Mouse (Mus musculus): Measurements from ENCODE around the gene Ghrh. TPM values are rescaled to one million over a fixed set of nuclear protein-coding genes. Genes with fewer than 3 reads are reported as not detected.

The Ghrh gene
- total and polyA plus RNA-seq, 3 experiments, result 0.76 TPM; not detected in 2

DNA sequence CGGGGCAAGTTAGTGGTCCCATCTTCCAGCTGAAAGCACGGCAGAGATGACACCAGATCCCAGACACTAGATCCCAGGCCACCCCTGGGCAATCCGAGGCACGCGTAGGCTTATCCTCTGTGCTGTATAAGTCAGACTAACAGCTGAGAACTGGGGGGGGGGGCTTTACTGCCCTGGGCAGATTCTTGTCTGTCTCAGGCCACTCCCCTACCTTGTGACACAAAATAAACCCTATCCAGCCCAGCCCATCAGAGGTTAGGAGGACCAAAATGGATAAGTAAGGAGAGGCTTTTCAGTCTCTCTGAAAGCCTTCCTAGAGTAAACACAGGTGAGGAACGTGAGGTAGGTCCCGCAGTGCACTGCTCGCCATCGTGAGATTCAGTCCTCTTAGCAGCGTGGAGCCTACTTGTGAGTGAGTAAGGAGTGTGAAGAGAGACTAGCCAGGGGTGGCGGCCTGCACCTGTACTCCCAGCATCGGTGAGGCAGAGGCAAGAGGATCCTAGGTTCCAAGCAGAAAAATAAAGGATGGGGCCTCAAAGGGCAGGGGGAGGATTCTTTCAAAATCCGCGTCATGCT, 30.9 kb downstream of the Ghrh start:
- Histone ChIP-seq H3K9me3 (replicated peaks) (no peaks in the 10 kb centered on the region), H3K36me3 (replicated peaks) (peaks cover 98% of the 10 kb centered on the region), H3K4me3 (ENCODE audit: low read depth, low read length) (no peak overlapping the region), H3K4me1 (ENCODE audit: insufficient read depth, low read depth, low read length) (no peaks in the 10 kb centered on the region), H3K27me3 (ENCODE audit: insufficient read depth, low read length) (no peaks in the 10 kb centered on the region)
- TF ChIP-seq TAL1 (conservative IDR thresholded peaks at IDR 0.05; ENCODE audit: low read depth, low read length) (no peak), GATA1 (IDR thresholded peaks at IDR 0.05; ENCODE audit: borderline replicate concordance, low read length) (no peak), POLR2AphosphoS5 (IDR thresholded peaks at IDR 0.05; ENCODE audit: insufficient replicate concordance, low read depth, low read length) (no peak), CTCF (IDR thresholded peaks at IDR 0.05; ENCODE audit: low read depth, low read length) (no peak), GATA2 (IDR thresholded peaks at IDR 0.05; ENCODE audit: borderline replicate concordance, low read depth, low read length) (no peak)
- no peak for DNase-seq (ENCODE audit: low spot score)
- no peak for ATAC-seq (ENCODE audit: extremely low read depth, insufficient number of reproducible peaks, low FRiP score, poor library complexity, severe bottlenecking)

DNA sequence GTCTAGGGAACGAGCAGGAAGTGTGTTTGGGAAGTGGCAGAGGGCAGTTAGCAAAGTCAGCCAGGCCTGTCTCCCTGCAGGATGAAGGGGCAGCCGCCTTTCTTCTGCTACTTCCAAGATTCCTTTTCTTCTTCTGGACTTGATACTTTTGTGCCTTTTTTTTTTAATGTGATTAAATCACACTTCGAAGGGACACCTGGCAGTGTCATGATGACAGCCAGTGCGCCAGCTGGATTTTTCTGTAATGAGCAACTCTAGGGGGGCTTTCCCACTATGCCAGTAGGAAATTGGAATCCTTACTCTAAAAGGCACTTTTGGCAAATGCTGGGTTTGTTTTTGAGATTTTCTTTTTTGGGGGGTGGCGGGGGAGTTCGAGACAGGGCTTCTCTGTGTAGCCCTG, 31.8 kb downstream of the Ghrh start:
- H3K9me3 ChIP-seq (replicated peaks), result no peaks in the 10 kb centered on the region
- H3K27me3 ChIP-seq (ENCODE audit: insufficient read depth, low read length), result no peaks in the 10 kb centered on the region
- DNase-seq (ENCODE audit: low spot score) (no peak), ATAC-seq (ENCODE audit: extremely low read depth, insufficient number of reproducible peaks, low FRiP score, poor library complexity, severe bottlenecking) (no peak)
- H3K4me1 ChIP-seq (ENCODE audit: insufficient read depth, low read depth, low read length), result no peaks in the 10 kb centered on the region
- H3K4me3 ChIP-seq (ENCODE audit: low read depth, low read length), result no peak overlapping the region
- TF ChIP-seq POLR2AphosphoS5 (IDR thresholded peaks at IDR 0.05; ENCODE audit: insufficient replicate concordance, low read depth, low read length) (no peak), GATA2 (IDR thresholded peaks at IDR 0.05; ENCODE audit: borderline replicate concordance, low read depth, low read length) (no peak), GATA1 (IDR thresholded peaks at IDR 0.05; ENCODE audit: borderline replicate concordance, low read length) (no peak), TAL1 (conservative IDR thresholded peaks at IDR 0.05; ENCODE audit: low read depth, low read length) (no peak)
- peaks cover 98% of the 10 kb centered on the region for H3K36me3 ChIP-seq (replicated peaks)

DNA sequence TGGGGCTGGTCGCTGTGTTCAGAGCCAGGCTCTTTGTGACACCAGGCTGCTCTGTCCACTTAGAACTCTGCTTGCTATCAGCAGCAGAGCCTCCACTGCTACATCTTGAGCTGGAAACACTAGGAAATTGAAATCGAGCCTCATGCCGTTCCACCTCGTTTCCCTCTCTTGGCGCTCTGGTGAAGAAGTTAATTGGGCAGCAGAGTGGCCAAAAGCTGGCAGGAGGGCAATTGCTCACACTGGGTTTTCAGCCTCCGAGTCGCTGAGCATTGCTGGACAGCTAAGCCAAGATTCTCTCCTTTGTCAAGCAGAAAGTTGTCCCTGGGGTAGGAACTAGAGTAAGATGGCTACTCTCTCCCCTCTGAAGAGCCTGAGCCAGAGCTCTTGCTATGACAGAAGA, 33.0 kb downstream of the Ghrh start:
- no peak for TF ChIP-seq CTCF (IDR thresholded peaks at IDR 0.05; ENCODE audit: low read depth, low read length)
- no peak for TF ChIP-seq POLR2AphosphoS5 (IDR thresholded peaks at IDR 0.05; ENCODE audit: insufficient replicate concordance, low read depth, low read length)
- no peak for TF ChIP-seq TAL1 (conservative IDR thresholded peaks at IDR 0.05; ENCODE audit: low read depth, low read length)
- no peak for TF ChIP-seq GATA1 (IDR thresholded peaks at IDR 0.05; ENCODE audit: borderline replicate concordance, low read length)
- no peak for TF ChIP-seq GATA2 (IDR thresholded peaks at IDR 0.05; ENCODE audit: borderline replicate concordance, low read depth, low read length)
- Histone ChIP-seq H3K4me1 (ENCODE audit: insufficient read depth, low read depth, low read length) (no peaks in the 10 kb centered on the region), H3K27me3 (ENCODE audit: insufficient read depth, low read length) (no peaks in the 10 kb centered on the region), H3K4me3 (ENCODE audit: low read depth, low read length) (no peak overlapping the region), H3K36me3 (replicated peaks) (peaks cover 98% of the 10 kb centered on the region), H3K9me3 (replicated peaks) (no peaks in the 10 kb centered on the region)
- DNase-seq (ENCODE audit: low spot score), result no peak
- no peak for ATAC-seq (ENCODE audit: extremely low read depth, insufficient number of reproducible peaks, low FRiP score, poor library complexity, severe bottlenecking)

DNA sequence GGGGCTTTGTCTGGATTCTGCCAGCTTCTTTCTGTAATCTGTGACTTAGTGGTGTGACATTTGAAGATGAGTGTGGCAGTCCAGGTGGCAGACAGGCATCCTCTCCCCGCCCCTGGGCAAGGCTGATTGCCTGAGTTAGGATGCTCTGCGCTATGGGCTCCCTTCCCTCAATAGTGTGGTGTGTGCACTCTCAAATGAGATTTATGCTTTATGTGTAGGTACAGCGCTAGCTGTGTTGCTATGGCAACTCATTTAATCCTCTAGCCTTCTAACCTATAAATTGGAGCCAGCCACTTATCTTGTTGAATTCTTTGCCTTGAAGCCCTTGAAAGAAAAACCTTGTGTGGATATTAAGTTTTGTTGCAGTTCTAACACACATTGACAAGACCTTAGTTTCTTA, 33.6 kb downstream of the Ghrh start:
- H3K9me3 ChIP-seq (replicated peaks), result no peaks in the 10 kb centered on the region
- no peak overlapping the region for H3K4me3 ChIP-seq (ENCODE audit: low read depth, low read length)
- no peak for DNase-seq (ENCODE audit: low spot score)
- no peaks in the 10 kb centered on the region for H3K27me3 ChIP-seq (ENCODE audit: insufficient read depth, low read length)
- no peaks in the 10 kb centered on the region for H3K4me1 ChIP-seq (ENCODE audit: insufficient read depth, low read depth, low read length)
- ATAC-seq (ENCODE audit: extremely low read depth, insufficient number of reproducible peaks, low FRiP score, poor library complexity, severe bottlenecking), result no peak
- TF ChIP-seq CTCF (IDR thresholded peaks at IDR 0.05; ENCODE audit: low read depth, low read length) (no peak), POLR2AphosphoS5 (IDR thresholded peaks at IDR 0.05; ENCODE audit: insufficient replicate concordance, low read depth, low read length) (no peak), GATA1 (IDR thresholded peaks at IDR 0.05; ENCODE audit: borderline replicate concordance, low read length) (no peak), GATA2 (IDR thresholded peaks at IDR 0.05; ENCODE audit: borderline replicate concordance, low read depth, low read length) (no peak), TAL1 (conservative IDR thresholded peaks at IDR 0.05; ENCODE audit: low read depth, low read length) (no peak)
- peaks cover 99% of the 10 kb centered on the region for H3K36me3 ChIP-seq (replicated peaks)

DNA sequence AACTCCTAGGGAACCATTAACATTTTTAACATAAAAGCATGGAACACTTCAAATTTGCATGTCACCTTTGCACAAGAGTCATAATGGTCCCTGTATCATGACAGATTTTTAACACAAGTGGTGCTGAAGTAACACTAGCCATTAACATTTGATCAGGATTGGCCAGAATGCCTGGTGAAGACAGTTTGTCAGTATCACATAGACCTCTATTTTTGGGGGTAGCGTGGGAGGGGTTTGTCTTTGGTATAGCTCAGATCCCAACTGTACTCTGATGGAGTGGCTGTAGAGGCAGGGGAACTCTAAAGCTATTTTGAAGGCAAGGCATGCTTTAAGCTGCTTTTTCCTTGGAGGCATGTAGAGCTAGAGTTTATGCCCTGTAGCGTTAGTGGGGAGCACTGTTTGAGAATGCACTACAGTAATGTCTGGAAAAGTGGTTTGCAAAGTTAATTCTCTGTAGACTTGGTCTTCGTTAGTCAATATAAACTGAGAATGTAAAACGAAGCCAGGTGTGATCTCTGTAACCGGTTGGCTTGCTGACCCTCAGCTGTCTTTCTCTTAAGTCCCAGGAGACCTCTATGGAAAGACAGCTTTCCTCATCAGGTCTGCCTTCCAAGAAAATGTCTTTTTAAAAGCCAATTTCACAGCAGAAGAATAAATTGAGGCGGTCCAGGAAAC, 36.2 kb downstream of the Ghrh start:
- ATAC-seq (ENCODE audit: extremely low read depth, insufficient number of reproducible peaks, low FRiP score, poor library complexity, severe bottlenecking) (no peak), DNase-seq (ENCODE audit: low spot score) (no peak)
- H3K36me3 ChIP-seq (replicated peaks), result peaks cover 99% of the 10 kb centered on the region
- no peak overlapping the region for H3K4me3 ChIP-seq (ENCODE audit: low read depth, low read length)
- TF ChIP-seq GATA1 (IDR thresholded peaks at IDR 0.05; ENCODE audit: borderline replicate concordance, low read length), result no peak
- TF ChIP-seq CTCF (IDR thresholded peaks at IDR 0.05; ENCODE audit: low read depth, low read length), result no peak
- TF ChIP-seq GATA2 (IDR thresholded peaks at IDR 0.05; ENCODE audit: borderline replicate concordance, low read depth, low read length), result no peak
- TF ChIP-seq POLR2AphosphoS5 (IDR thresholded peaks at IDR 0.05; ENCODE audit: insufficient replicate concordance, low read depth, low read length), result no peak
- no peak for TF ChIP-seq TAL1 (conservative IDR thresholded peaks at IDR 0.05; ENCODE audit: low read depth, low read length)
- no peaks in the 10 kb centered on the region for H3K9me3 ChIP-seq (replicated peaks)
- H3K4me1 ChIP-seq (ENCODE audit: insufficient read depth, low read depth, low read length), result no peaks in the 10 kb centered on the region
- no peaks in the 10 kb centered on the region for H3K27me3 ChIP-seq (ENCODE audit: insufficient read depth, low read length)

DNA sequence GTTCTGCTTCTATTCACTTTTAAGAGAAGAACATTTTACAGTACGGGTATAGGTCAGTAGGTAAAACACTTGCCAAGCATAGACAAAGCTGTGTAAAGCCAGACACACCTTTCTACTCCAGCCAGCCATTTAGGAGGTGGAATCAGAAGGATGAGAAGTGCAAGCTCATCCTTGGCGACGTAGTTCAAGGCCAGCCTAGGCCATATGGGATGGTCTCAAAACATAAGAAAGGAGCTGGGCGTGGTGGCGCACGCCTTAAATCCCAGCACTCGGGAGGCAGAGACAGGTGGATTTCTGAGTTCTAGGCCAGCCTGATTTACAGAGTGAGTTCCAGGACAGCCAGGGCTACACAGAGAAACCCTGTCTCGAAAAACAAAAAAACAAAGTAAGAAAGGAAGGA, 37.7 kb downstream of the Ghrh start:
- Histone ChIP-seq H3K36me3 (replicated peaks) (peaks cover 97% of the 10 kb centered on the region), H3K4me1 (ENCODE audit: insufficient read depth, low read depth, low read length) (no peaks in the 10 kb centered on the region), H3K27me3 (ENCODE audit: insufficient read depth, low read length) (no peaks in the 10 kb centered on the region), H3K4me3 (ENCODE audit: low read depth, low read length) (no peak overlapping the region), H3K9me3 (replicated peaks) (no peaks in the 10 kb centered on the region)
- DNase-seq (ENCODE audit: low spot score) (no peak), ATAC-seq (ENCODE audit: extremely low read depth, insufficient number of reproducible peaks, low FRiP score, poor library complexity, severe bottlenecking) (no peak)
- TF ChIP-seq GATA1 (IDR thresholded peaks at IDR 0.05; ENCODE audit: borderline replicate concordance, low read length) (no peak), POLR2AphosphoS5 (IDR thresholded peaks at IDR 0.05; ENCODE audit: insufficient replicate concordance, low read depth, low read length) (no peak), GATA2 (IDR thresholded peaks at IDR 0.05; ENCODE audit: borderline replicate concordance, low read depth, low read length) (no peak), TAL1 (conservative IDR thresholded peaks at IDR 0.05; ENCODE audit: low read depth, low read length) (no peak), CTCF (IDR thresholded peaks at IDR 0.05; ENCODE audit: low read depth, low read length) (no peak)

Measured in G1E (cell line).